Mouse (Mus musculus): ENCODE data around the gene Elovl6. TPM values are rescaled to one million over a fixed set of nuclear protein-coding genes. Genes with fewer than 3 reads are reported as not detected.
A peak's percentile ranks its signal among the peaks of the same experiment; 100 is the strongest.

Elovl6 gene
- polyA plus RNA-seq, 1 experiment from 2014 or later: 12.7 TPM

GRCm38 (mm10) chr3:129568506-129568905 lies 36.4 kb downstream of the Elovl6 start:
- Histone ChIP-seq H3K27me3 (replicated peaks) (no peaks in the 10 kb centered on the region), H3K36me3 (peaks cover 7% of the 10 kb centered on the region; the same call in 1 of the 2 replicates), H3K27ac (replicated peaks) (peak overlapping the region; percentile 79), H3K4me2 (no peak overlapping the region), H3K9me3 (no peaks in the 10 kb centered on the region), H3K4me1 (peaks cover 37% of the 10 kb centered on the region), H3K9ac (peak overlapping the region; percentile 25; the same call in 1 of the 2 replicates), H3K4me3 (no peak overlapping the region)
- 39% methylated on average over 7 of the region's 7 CpGs for WGBS
- no peak for ATAC-seq (ENCODE audit: extremely low read depth, insufficient number of reproducible peaks, low FRiP score, low TSS enrichment)

- Histone ChIP-seq H3K4me3 (no peak overlapping the region), H3K9ac (no peak overlapping the region), H3K4me1 (peaks cover 34% of the 10 kb centered on the region), H3K27ac (replicated peaks) (no peak overlapping the region), H3K4me2 (no peak overlapping the region), H3K27me3 (replicated peaks) (no peaks in the 10 kb centered on the region), H3K9me3 (no peaks in the 10 kb centered on the region), H3K36me3 (0 out of 2 replicates have a peak, but pooled peaks cover 3% of the 10 kb centered on the region)
- ATAC-seq (ENCODE audit: extremely low read depth, insufficient number of reproducible peaks, low FRiP score, low TSS enrichment): no peak
- WGBS: 93% methylated on average over 8 of the region's 8 CpGs
These were observed 38.8 kb downstream of the Elovl6 start for GRCm38 (mm10) chr3:129570989-129571388.

DNA sequence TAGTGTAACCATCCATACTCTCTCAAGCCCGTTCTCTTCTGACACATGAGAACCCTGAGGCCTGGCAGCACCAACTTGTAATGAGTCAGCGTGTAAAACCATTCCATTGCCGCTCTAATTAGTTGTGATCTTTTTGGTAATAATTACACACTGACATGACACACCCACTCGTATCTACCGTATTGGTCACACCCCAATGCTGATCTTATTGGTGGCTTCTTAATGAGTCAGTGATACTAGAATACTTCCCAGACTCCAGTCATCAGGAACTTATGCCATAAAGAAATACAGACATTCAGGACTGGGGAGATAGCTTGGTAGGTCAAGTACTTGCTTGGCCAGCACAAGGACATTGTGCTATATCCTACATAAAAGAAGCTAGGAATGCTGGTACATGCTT lies 39.5 kb downstream of the Elovl6 start:
- WGBS: 91% methylated on average over 5 of the region's 5 CpGs
- Histone ChIP-seq H3K9me3 (no peaks in the 10 kb centered on the region), H3K27me3 (replicated peaks) (no peaks in the 10 kb centered on the region), H3K9ac (no peak overlapping the region), H3K36me3 (peaks cover 7% of the 10 kb centered on the region), H3K4me2 (no peak overlapping the region), H3K27ac (replicated peaks) (no peak overlapping the region), H3K4me1 (peaks cover 28% of the 10 kb centered on the region), H3K4me3 (no peak overlapping the region)
- no peak for ATAC-seq (ENCODE audit: extremely low read depth, insufficient number of reproducible peaks, low FRiP score, low TSS enrichment)

- WGBS: 76% methylated on average over 4 of the region's 4 CpGs
- Histone ChIP-seq H3K27me3 (replicated peaks) (no peaks in the 10 kb centered on the region), H3K9me3 (no peaks in the 10 kb centered on the region), H3K36me3 (peaks cover 8% of the 10 kb centered on the region), H3K4me3 (no peak overlapping the region), H3K4me1 (peaks cover 15% of the 10 kb centered on the region), H3K27ac (replicated peaks) (no peak overlapping the region), H3K4me2 (no peak overlapping the region), H3K9ac (no peak overlapping the region)
- no peak for ATAC-seq (ENCODE audit: extremely low read depth, insufficient number of reproducible peaks, low FRiP score, low TSS enrichment)
These were observed 40.8 kb downstream of the Elovl6 start for GRCm38 (mm10) chr3:129572959-129573358.

GRCm38 (mm10) chr3:129573609-129574008 lies 41.5 kb downstream of the Elovl6 start:
- H3K4me3 ChIP-seq: no peak overlapping the region
- H3K36me3 ChIP-seq: peaks cover 8% of the 10 kb centered on the region
- no peaks in the 10 kb centered on the region for H3K9me3 ChIP-seq
- H3K9ac ChIP-seq: no peak overlapping the region
- 62% methylated on average over 4 of the region's 4 CpGs for WGBS
- H3K27ac ChIP-seq (replicated peaks): no peak overlapping the region
- H3K4me2 ChIP-seq: no peak overlapping the region
- peaks cover 11% of the 10 kb centered on the region for H3K4me1 ChIP-seq
- ATAC-seq (ENCODE audit: extremely low read depth, insufficient number of reproducible peaks, low FRiP score, low TSS enrichment): no peak
- no peaks in the 10 kb centered on the region for H3K27me3 ChIP-seq (replicated peaks)

DNA sequence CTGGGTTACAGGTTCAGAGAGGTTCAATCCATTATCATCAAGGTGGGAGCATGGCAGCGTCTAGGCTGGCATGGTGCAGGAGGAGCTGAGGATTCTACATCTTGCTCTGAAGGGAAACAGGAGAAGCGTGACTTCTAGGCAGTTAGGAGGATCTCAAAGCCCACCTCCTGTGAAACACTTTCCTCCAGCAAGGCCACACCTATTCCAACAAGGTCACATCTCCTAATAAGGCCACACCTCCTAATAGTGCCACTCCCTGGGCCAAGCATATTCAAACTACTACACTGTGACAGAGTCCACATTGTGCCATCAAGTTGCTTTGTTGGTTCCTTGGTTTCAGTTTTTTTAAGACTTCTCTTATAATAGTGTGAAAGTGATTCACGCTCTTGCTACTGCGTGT lies 42.9 kb downstream of the Elovl6 start:
- H3K36me3 ChIP-seq: peaks cover 8% of the 10 kb centered on the region
- H3K9me3 ChIP-seq: no peaks in the 10 kb centered on the region
- H3K27ac ChIP-seq (replicated peaks): no peak overlapping the region
- H3K4me2 ChIP-seq: no peak overlapping the region
- 87% methylated on average over 4 of the region's 4 CpGs for WGBS
- H3K9ac ChIP-seq: no peak overlapping the region
- H3K4me3 ChIP-seq: no peak overlapping the region
- H3K4me1 ChIP-seq: peaks cover 25% of the 10 kb centered on the region
- no peaks in the 10 kb centered on the region for H3K27me3 ChIP-seq (replicated peaks)
- ATAC-seq (ENCODE audit: extremely low read depth, insufficient number of reproducible peaks, low FRiP score, low TSS enrichment): no peak

- Histone ChIP-seq H3K4me3 (no peak overlapping the region), H3K9me3 (no peaks in the 10 kb centered on the region), H3K27me3 (replicated peaks) (no peaks in the 10 kb centered on the region), H3K36me3 (peaks cover 5% of the 10 kb centered on the region), H3K4me1 (peaks cover 39% of the 10 kb centered on the region), H3K27ac (replicated peaks) (no peak overlapping the region), H3K9ac (no peak overlapping the region), H3K4me2 (no peak overlapping the region)
- no peak for ATAC-seq (ENCODE audit: extremely low read depth, insufficient number of reproducible peaks, low FRiP score, low TSS enrichment)
- WGBS: 84% methylated on average over 6 of the region's 6 CpGs
These were observed 44.4 kb downstream of the Elovl6 start for GRCm38 (mm10) chr3:129576522-129576921.

DNA sequence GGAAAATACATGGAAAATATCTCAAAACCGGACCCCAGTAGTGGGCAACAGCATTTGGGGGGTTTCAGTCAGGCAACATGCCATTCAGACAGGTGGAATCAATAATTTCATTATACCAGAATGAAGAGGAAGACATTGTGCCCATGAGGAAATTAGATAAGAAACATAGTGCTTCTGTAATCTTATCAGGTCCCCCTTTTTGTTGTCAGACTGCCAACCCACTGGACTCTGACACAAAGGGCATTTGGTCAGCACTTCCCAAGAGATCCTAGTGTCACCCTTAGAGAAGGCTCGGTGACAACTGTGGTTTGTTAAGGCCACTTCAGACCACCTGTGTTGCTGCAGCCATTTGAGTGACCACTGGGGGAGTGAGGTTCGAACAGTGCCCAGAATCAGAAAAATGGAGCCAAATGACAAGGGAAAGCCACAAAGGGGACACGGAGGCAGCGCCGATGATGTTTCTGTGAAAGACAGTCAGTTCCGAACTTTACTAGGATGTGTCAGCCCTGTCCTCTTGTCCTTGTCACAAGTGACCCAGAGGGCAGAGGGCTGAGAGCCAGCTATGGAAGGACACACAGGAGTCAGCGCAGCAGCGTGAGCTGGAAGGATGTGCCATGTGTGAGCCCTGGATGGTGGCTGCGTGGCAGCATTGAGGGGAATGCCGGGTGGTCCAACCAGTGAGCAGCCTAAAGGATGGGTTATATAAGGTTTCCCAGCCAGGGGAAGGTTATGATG lies 46.8 kb downstream of the Elovl6 start:
- no peak overlapping the region for H3K27ac ChIP-seq (replicated peaks)
- no peaks in the 10 kb centered on the region for H3K9me3 ChIP-seq
- H3K4me3 ChIP-seq: no peak overlapping the region
- WGBS: 82% methylated on average over 11 of the region's 11 CpGs
- no peaks in the 10 kb centered on the region for H3K27me3 ChIP-seq (replicated peaks)
- ATAC-seq (ENCODE audit: extremely low read depth, insufficient number of reproducible peaks, low FRiP score, low TSS enrichment): no peak
- peaks cover 42% of the 10 kb centered on the region for H3K4me1 ChIP-seq
- no peak overlapping the region for H3K9ac ChIP-seq
- peaks cover 5% of the 10 kb centered on the region for H3K36me3 ChIP-seq
- no peak overlapping the region for H3K4me2 ChIP-seq

GRCm38 (mm10) chr3:129581024-129581423 lies 48.9 kb downstream of the Elovl6 start:
- no peak overlapping the region for H3K27ac ChIP-seq (replicated peaks)
- ATAC-seq (ENCODE audit: extremely low read depth, insufficient number of reproducible peaks, low FRiP score, low TSS enrichment): no peak
- no peak overlapping the region for H3K4me3 ChIP-seq
- H3K36me3 ChIP-seq: peaks cover 5% of the 10 kb centered on the region
- 78% methylated on average over 3 of the region's 3 CpGs for WGBS
- H3K4me1 ChIP-seq: peaks cover 40% of the 10 kb centered on the region
- no peaks in the 10 kb centered on the region for H3K27me3 ChIP-seq (replicated peaks)
- no peak overlapping the region for H3K9ac ChIP-seq
- H3K4me2 ChIP-seq: no peak overlapping the region
- no peaks in the 10 kb centered on the region for H3K9me3 ChIP-seq

GRCm38 (mm10) chr3:129582449-129582848 lies 50.3 kb downstream of the Elovl6 start:
- H3K9me3 ChIP-seq: no peaks in the 10 kb centered on the region
- no peak for ATAC-seq (ENCODE audit: extremely low read depth, insufficient number of reproducible peaks, low FRiP score, low TSS enrichment)
- H3K36me3 ChIP-seq: no peaks in the 10 kb centered on the region
- H3K27ac ChIP-seq (replicated peaks): no peak overlapping the region
- peaks cover 40% of the 10 kb centered on the region for H3K4me1 ChIP-seq
- no peak overlapping the region for H3K4me2 ChIP-seq
- no peak overlapping the region for H3K4me3 ChIP-seq
- WGBS: 68% methylated on average over 4 of the region's 4 CpGs
- H3K9ac ChIP-seq: no peak overlapping the region
- H3K27me3 ChIP-seq (replicated peaks): no peaks in the 10 kb centered on the region

GRCm38 (mm10) chr3:129583290-129583689 lies 51.1 kb downstream of the Elovl6 start:
- no peaks in the 10 kb centered on the region for H3K36me3 ChIP-seq
- no peaks in the 10 kb centered on the region for H3K27me3 ChIP-seq (replicated peaks)
- no peak overlapping the region for H3K4me2 ChIP-seq
- H3K4me3 ChIP-seq: no peak overlapping the region
- no peak for ATAC-seq (ENCODE audit: extremely low read depth, insufficient number of reproducible peaks, low FRiP score, low TSS enrichment)
- WGBS: 78% methylated on average over 5 of the region's 5 CpGs
- no peak overlapping the region for H3K9ac ChIP-seq
- H3K4me1 ChIP-seq: peaks cover 40% of the 10 kb centered on the region
- no peaks in the 10 kb centered on the region for H3K9me3 ChIP-seq
- H3K27ac ChIP-seq (replicated peaks): no peak overlapping the region

- H3K4me2 ChIP-seq: no peak overlapping the region
- no peaks in the 10 kb centered on the region for H3K27me3 ChIP-seq (replicated peaks)
- WGBS: 80% methylated on average over 8 of the region's 8 CpGs
- no peak overlapping the region for H3K27ac ChIP-seq (replicated peaks)
- H3K9ac ChIP-seq: no peak overlapping the region
- no peak overlapping the region for H3K4me3 ChIP-seq
- no peaks in the 10 kb centered on the region for H3K36me3 ChIP-seq
- H3K9me3 ChIP-seq: no peaks in the 10 kb centered on the region
- peaks cover 35% of the 10 kb centered on the region for H3K4me1 ChIP-seq
- no peak for ATAC-seq (ENCODE audit: extremely low read depth, insufficient number of reproducible peaks, low FRiP score, low TSS enrichment)
These were observed 55.8 kb downstream of the Elovl6 start for GRCm38 (mm10) chr3:129587916-129588315.
